45 mouse cellular contexts compared by ENCODE assay signal in genomic region chr16:75545310-75545709, GRCm38 (mm10). TPM values are rescaled to one million over a fixed set of nuclear protein-coding genes. Genes with fewer than 3 reads are reported as not detected.
"Had no signal": no experiment of that assay in that cellular context is flagged by ENCODE, and none has a peak within 500 bp of the region (broad histone marks: within the 10 kb centered on the region; RNA-seq: fewer than 3 reads in every experiment).

No protein-coding gene starts in this region.

- H3K36me3 ChIP-seq: heart, embryonic 10.5 days; heart, embryonic 12.5 days; heart, embryonic 13.5 days; heart, embryonic 15.5 days; hindbrain, embryonic 10.5 days; hindbrain, embryonic 12.5 days; hindbrain, embryonic 13.5 days; hindbrain, embryonic 15.5 days; intestine, embryonic 15.5 days; kidney, embryonic 15.5 days had no signal

- H3K4me3 ChIP-seq: heart, embryonic 10.5 days; heart, embryonic 12.5 days; heart, embryonic 13.5 days; heart, embryonic 15.5 days; hindbrain, embryonic 10.5 days; hindbrain, embryonic 12.5 days; hindbrain, embryonic 13.5 days; hindbrain, embryonic 15.5 days; intestine, embryonic 15.5 days; kidney, embryonic 15.5 days; layer of hippocampus, adult 2 months had no signal

- H3K27ac ChIP-seq: heart, embryonic 10.5 days; heart, embryonic 13.5 days; heart, embryonic 15.5 days; hindbrain, embryonic 10.5 days; hindbrain, embryonic 12.5 days; hindbrain, embryonic 13.5 days; hindbrain, embryonic 14.5 days; hindbrain, embryonic 15.5 days; hindbrain, postnatal 0 days; intestine, embryonic 15.5 days; kidney, embryonic 15.5 days; kidney, postnatal 0 days; layer of hippocampus, adult 2 months had no signal

- H3K4me1 ChIP-seq: heart, embryonic 10.5 days; heart, embryonic 12.5 days; heart, embryonic 13.5 days; heart, embryonic 15.5 days; hindbrain, embryonic 10.5 days; hindbrain, embryonic 12.5 days; hindbrain, embryonic 13.5 days; hindbrain, embryonic 15.5 days; intestine, embryonic 15.5 days; kidney, embryonic 15.5 days had no signal

- DNase-seq: heart, postnatal 10 days; heart, postnatal 14 days; heart, postnatal 36 days; heart, postnatal 4 days; kidney, adult 11 months; kidney, adult 18-20 months; kidney, adult 2 months; kidney, adult 8-10 months; kidney, adult 9 months; kidney, postnatal 10 days; kidney, postnatal 14 days; kidney, postnatal 25 days; kidney, postnatal 36 days; kidney, postnatal 4 days; layer of hippocampus, adult 9-11 months; layer of hippocampus, postnatal 36 days had no signal

- H3K9me3 ChIP-seq: heart, embryonic 10.5 days; heart, embryonic 12.5 days; heart, embryonic 13.5 days; heart, embryonic 15.5 days; hindbrain, embryonic 10.5 days; hindbrain, embryonic 12.5 days; hindbrain, embryonic 13.5 days; hindbrain, embryonic 15.5 days; intestine, embryonic 15.5 days; kidney, embryonic 15.5 days had no signal

- H3K27me3 ChIP-seq: heart, embryonic 12.5 days; heart, embryonic 13.5 days; heart, embryonic 15.5 days; hindbrain, embryonic 12.5 days; hindbrain, embryonic 13.5 days; hindbrain, embryonic 15.5 days; intestine, embryonic 15.5 days; kidney, embryonic 15.5 days had no signal

- ATAC-seq: hindbrain, embryonic 16.5 days; hindbrain, postnatal 0 days; inflammation-experienced regulatory T-cells, adult 6 months; intestine, embryonic 15.5 days; intestine, embryonic 16.5 days; intestine, postnatal 0 days had no signal

RNA-seq across cellular contexts. Expression of gene Lipi, which starts 40.6 kb away (rescaled TPM):
- total RNA-seq: heart, postnatal 10 days; heart, postnatal 14 days; heart, postnatal 25 days; heart, postnatal 36 days; heart, postnatal 4 days; hematopoietic stem cell, adult 5-6 weeks; hindbrain, postnatal 0 days had no signal
- polyA plus RNA-seq: heart, embryonic 10.5 days; heart, embryonic 11.5 days; heart, embryonic 12.5 days; heart, embryonic 13.5 days; heart, embryonic 14.5 days; heart, embryonic 15.5 days; heart, embryonic 16.5 days; heart, postnatal 0 days; hindbrain, embryonic 10.5 days; hindbrain, embryonic 11.5 days; hindbrain, embryonic 12.5 days; hindbrain, embryonic 13.5 days; hindbrain, embryonic 14.5 days; hindbrain, embryonic 15.5 days; hindbrain, embryonic 16.5 days; hindbrain, postnatal 0 days; inflammation-experienced regulatory T-cells, adult 6 months; intestine, embryonic 14.5 days; intestine, embryonic 15.5 days; intestine, embryonic 16.5 days; intestine, postnatal 0 days; kidney, adult 2 months; kidney, embryonic 14.5 days; kidney, embryonic 15.5 days; kidney, embryonic 16.5 days; kidney, postnatal 0 days; large intestine, adult 2 months had no signal

RNA-seq across cellular contexts. Expression of gene Rbm11, which starts 47.3 kb away (rescaled TPM):
- total RNA-seq: heart, postnatal 14 days; heart, postnatal 25 days; heart, postnatal 36 days had no signal
